Mouse (Mus musculus) forebrain, embryonic 16.5 days (tissue): ENCODE data around the gene Bspry. TPM values are rescaled to one million over a fixed set of nuclear protein-coding genes. Genes with fewer than 3 reads are reported as not detected.

Experiments used
- ATAC-seq: fragments of 200-750 bp; cut with Nextera tagmentation; 2 replicates; pipeline ENCODE4 v1.8.0; 2017; ENCODE audit warnings: mild to moderate bottlenecking, moderate library complexity
- H3K27ac ChIP-seq: fragments of 300-500 bp; sonication (generic); 2 replicates; pipeline ENCODE4 v1.5.1; 2014; ENCODE audit warnings: low read length, control low read depth
- H3K27me3 ChIP-seq: fragments of 300-500 bp; sonication (generic); replicated peaks from 2 replicates; pipeline ENCODE4 v1.6.1; 2014; ENCODE audit warnings: low read length; ENCODE audit not compliant: control insufficient read depth, insufficient read depth
- H3K36me3 ChIP-seq: fragments of 300-500 bp; sonication (generic); 2 replicates; pipeline ENCODE4 v1.6.1; 2014; ENCODE audit not compliant: control insufficient read depth, insufficient read depth
- H3K4me1 ChIP-seq: fragments of 300-500 bp; sonication (generic); replicated peaks from 2 replicates; pipeline ENCODE4 v1.6.1; 2014; ENCODE audit warnings: low read length; ENCODE audit not compliant: control insufficient read depth, insufficient read depth
- H3K4me2 ChIP-seq: fragments of 300-500 bp; sonication (generic); 2 replicates; pipeline ENCODE4 v1.6.1; 2014; ENCODE audit warnings: mild to moderate bottlenecking, low read length, control low read depth
- H3K4me3 ChIP-seq: fragments of 300-500 bp; sonication (generic); replicated peaks from 2 replicates; pipeline ENCODE4 v1.5.1; 2014; ENCODE audit warnings: mild to moderate bottlenecking, low read length, control low read depth
- H3K9ac ChIP-seq: fragments of 300-500 bp; sonication (generic); replicated peaks from 2 replicates; pipeline ENCODE4 v1.6.1; 2014; ENCODE audit warnings: low read depth, low read length, control low read depth
- H3K9me3 ChIP-seq: fragments of 300-500 bp; sonication (generic); 2 replicates; pipeline ENCODE4 v1.6.1; 2016; ENCODE audit warnings: low read length; ENCODE audit not compliant: control insufficient read depth
- whole genome bisulfite sequencing: fragments of 180-500 bp; shearing (Covaris S2); extraction: QIAGEN DNeasy Blood & Tissue Kit; methylation state at CpG from one replicate; pipeline ENCODE4 v1.1.7; 2014; 5-methylcytosine and 5-hydroxymethylcytosine counted together
- polyA plus RNA-seq: library from polyadenylated mRNA; unstranded; fragments of >200 nt; fragmentation: Nextera tagmentation; extraction: Ambion mirVana; gene quantifications from 2 replicates; pipeline ENCODE4 v1.2.1, GENCODE M21; 2015

The Bspry gene
- polyA plus RNA-seq, 1 experiment from 2014 or later, result 0.71 TPM

- Histone ChIP-seq H3K9me3 (no peaks in the 10 kb centered on the region), H3K9ac (no peak overlapping the region), H3K27me3 (no peaks in the 10 kb centered on the region), H3K4me1 (no peaks in the 10 kb centered on the region), H3K36me3 (0 out of 2 replicates have a peak, but pooled peaks cover 3% of the 10 kb centered on the region), H3K27ac (no peak overlapping the region), H3K4me2 (no peak overlapping the region), H3K4me3 (no peak overlapping the region)
- ATAC-seq, result no peak
- WGBS, result 66% methylated on average over 9 of the region's 9 CpGs
These were observed 14.4 kb downstream of the Bspry start for GRCm38 (mm10) chr4:62494230-62494629.

DNA sequence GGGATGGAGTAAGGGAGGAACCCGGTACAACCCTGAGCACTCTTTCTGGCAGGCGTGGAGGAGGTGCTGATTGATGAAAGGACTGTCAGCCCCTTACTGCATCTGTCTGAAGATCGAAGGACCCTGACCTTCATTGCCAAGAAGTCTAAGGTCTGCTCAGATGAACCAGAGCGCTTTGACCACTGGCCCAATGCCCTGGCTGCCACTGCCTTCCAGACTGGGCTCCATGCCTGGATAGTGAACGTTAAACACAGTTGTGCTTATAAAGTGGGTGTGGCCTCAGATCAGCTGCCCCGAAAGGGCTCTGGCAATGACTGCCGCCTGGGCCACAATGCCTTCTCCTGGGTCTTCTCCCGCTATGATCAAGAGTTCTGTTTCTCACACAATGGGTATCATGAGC lies 16.1 kb downstream of the Bspry start:
- 0 out of 2 replicates have a peak, but pooled peaks cover 3% of the 10 kb centered on the region for H3K36me3 ChIP-seq
- H3K9ac ChIP-seq, result no peak overlapping the region
- H3K27ac ChIP-seq, result no peak overlapping the region
- H3K4me3 ChIP-seq, result no peak overlapping the region
- no peaks in the 10 kb centered on the region for H3K9me3 ChIP-seq
- ATAC-seq, result no peak
- WGBS, result 80% methylated on average over 8 of the region's 8 CpGs
- H3K27me3 ChIP-seq, result no peaks in the 10 kb centered on the region
- H3K4me2 ChIP-seq, result no peak overlapping the region
- no peaks in the 10 kb centered on the region for H3K4me1 ChIP-seq

- Histone ChIP-seq H3K27ac (no peak overlapping the region), H3K9me3 (no peaks in the 10 kb centered on the region), H3K4me3 (no peak overlapping the region), H3K9ac (no peak overlapping the region), H3K36me3 (0 out of 2 replicates have a peak, but pooled peaks cover 3% of the 10 kb centered on the region), H3K4me1 (peaks cover 6% of the 10 kb centered on the region), H3K4me2 (no peak overlapping the region), H3K27me3 (no peaks in the 10 kb centered on the region)
- ATAC-seq, result no peak
- 51% methylated on average over 8 of the region's 8 CpGs for WGBS
These were observed 17.0 kb downstream of the Bspry start for GRCm38 (mm10) chr4:62496815-62497214.

GRCm38 (mm10) chr4:62500799-62501198 lies 20.9 kb downstream of the Bspry start:
- Histone ChIP-seq H3K4me3 (no peak overlapping the region), H3K4me2 (no peak overlapping the region), H3K27ac (no peak overlapping the region), H3K27me3 (no peaks in the 10 kb centered on the region), H3K9me3 (no peaks in the 10 kb centered on the region), H3K4me1 (peaks cover 6% of the 10 kb centered on the region), H3K9ac (no peak overlapping the region), H3K36me3 (0 out of 2 replicates have a peak, but pooled peaks cover 3% of the 10 kb centered on the region)
- no peak for ATAC-seq
- WGBS, result 95% methylated on average over 4 of the region's 4 CpGs

DNA sequence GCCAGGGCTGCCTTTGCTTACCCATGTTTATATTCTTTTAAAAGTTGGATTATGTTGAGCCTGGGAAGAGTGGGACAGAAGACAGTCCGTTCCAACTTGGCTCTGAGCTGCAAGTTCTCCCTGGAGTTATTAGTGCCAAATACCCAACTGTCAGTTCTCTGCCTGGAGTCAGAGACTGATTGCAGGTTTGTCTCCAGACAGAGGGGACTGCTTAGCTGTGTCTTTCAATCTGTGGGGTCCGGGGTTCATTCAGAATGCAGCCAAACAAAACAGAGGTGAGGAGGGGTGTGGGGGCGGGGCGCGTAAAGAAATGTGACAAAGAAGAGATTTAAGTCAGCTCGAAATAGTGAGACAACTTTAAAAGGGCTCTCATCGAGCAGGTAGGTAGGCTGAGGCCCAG lies 21.7 kb downstream of the Bspry start:
- 2% methylated on average over 7 of the region's 7 CpGs for WGBS
- no peaks in the 10 kb centered on the region for H3K27me3 ChIP-seq

DNA sequence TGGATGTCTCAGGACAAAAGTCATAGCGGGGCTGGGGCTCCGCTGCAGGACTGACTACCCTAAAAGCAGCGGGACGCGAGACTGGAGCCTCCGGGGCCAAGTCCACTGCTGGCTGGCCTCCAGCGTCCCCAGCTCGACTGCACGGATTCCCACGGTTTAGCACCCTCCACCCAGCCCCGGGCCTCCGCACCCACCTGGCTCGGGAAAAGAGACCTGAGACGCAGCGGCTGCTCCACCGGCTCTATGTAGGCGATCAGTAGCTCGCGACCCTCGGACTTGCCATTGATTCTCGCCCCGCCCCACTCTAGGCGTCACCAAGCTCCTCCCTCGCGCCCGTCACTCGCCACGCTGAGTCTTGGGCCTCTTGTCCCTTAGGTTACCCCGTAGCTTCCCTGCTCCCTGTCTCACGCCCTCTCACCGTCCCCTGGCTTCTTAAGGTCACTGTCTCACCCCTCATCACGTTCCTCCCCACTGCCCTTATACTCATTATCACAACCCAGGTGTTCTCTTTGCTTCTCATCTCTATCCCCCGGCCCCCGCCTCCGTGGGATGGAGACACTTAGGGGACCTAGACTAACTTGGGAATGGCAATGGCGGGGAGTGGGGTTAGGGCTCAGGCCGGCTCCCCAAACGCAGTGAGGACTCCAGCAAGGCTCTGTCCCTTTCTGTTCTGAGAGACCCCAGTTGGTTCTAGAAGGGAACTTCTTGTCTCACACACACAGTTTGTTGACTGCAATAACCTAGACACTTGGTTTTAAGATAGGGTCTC lies 22.3 kb downstream of the Bspry start:
- Histone ChIP-seq H3K27ac (peak overlapping the region; percentile 41; the same call in 1 of the 2 replicates), H3K4me3 (peak overlapping the region; percentile 84), H3K36me3 (0 out of 2 replicates have a peak, but pooled peaks cover 3% of the 10 kb centered on the region), H3K4me2 (peak overlapping the region; percentile 54), H3K27me3 (no peaks in the 10 kb centered on the region), H3K4me1 (peaks cover 6% of the 10 kb centered on the region), H3K9me3 (no peaks in the 10 kb centered on the region), H3K9ac (peak overlapping the region; percentile 81)
- ATAC-seq, result peak; percentile 97
- WGBS, result 2% methylated on average over 38 of the region's 38 CpGs

More for the DNA sequence above, 21.7 kb downstream of the Bspry start:
- H3K9me3 ChIP-seq, result no peaks in the 10 kb centered on the region
- peaks cover 6% of the 10 kb centered on the region for H3K4me1 ChIP-seq
- ATAC-seq, result peak; percentile 17
- peak overlapping the region; percentile 81 for H3K9ac ChIP-seq
- no peak overlapping the region for H3K27ac ChIP-seq
- 0 out of 2 replicates have a peak, but pooled peaks cover 3% of the 10 kb centered on the region for H3K36me3 ChIP-seq
- H3K4me2 ChIP-seq, result peak overlapping the region; percentile 54
- peak overlapping the region; percentile 84 for H3K4me3 ChIP-seq

GRCm38 (mm10) chr4:62502969-62503368 lies 23.1 kb downstream of the Bspry start:
- H3K4me3 ChIP-seq, result no peak overlapping the region
- no peaks in the 10 kb centered on the region for H3K9me3 ChIP-seq
- 0 out of 2 replicates have a peak, but pooled peaks cover 6% of the 10 kb centered on the region for H3K36me3 ChIP-seq
- no peaks in the 10 kb centered on the region for H3K27me3 ChIP-seq
- H3K9ac ChIP-seq, result no peak overlapping the region
- ATAC-seq, result no peak
- H3K4me2 ChIP-seq, result no peak overlapping the region
- H3K27ac ChIP-seq, result no peak overlapping the region
- peaks cover 6% of the 10 kb centered on the region for H3K4me1 ChIP-seq
- 81% methylated on average over 7 of the region's 7 CpGs for WGBS

DNA sequence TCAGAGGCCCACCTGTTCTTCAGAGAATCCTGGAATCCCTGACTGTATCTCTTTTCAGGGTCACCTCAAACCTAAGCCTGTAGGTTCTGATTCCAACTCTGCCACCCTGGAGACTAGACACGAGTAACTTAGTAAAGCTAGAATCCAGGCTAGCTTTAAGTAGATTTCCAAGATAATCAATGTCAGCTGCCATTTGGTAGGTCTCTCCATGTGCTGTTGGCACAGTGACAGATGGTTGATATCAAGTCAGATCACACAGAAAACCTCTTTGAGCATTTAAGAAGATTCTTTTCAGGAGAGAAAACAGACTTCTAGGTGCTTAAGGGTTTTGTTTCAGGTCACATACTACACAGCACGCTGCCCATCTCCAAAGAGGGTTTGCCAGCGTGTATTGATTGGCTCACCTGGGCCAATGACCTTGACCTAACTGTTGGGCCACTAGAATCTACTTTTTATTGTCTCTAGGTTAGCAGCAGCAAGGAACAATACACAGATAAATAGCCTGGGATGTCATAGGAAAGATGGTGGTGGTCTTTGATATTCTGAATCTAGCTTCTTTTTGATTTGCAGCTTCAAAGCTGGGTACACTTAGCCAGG lies 23.6 kb downstream of the Bspry start, which contains the start of gene Hdhd3:
Hdhd3 (minus strand) TSS at position 94 of the 597 bp plus-strand sequence.
- no peaks in the 10 kb centered on the region for H3K9me3 ChIP-seq
- H3K27me3 ChIP-seq, result no peaks in the 10 kb centered on the region
- 87% methylated on average over 3 of the region's 3 CpGs for WGBS
- peaks cover 6% of the 10 kb centered on the region for H3K4me1 ChIP-seq
- H3K4me2 ChIP-seq, result peak within 1 kb of the TSS; percentile 54
- peak within 1 kb of the TSS; percentile 84 for H3K4me3 ChIP-seq
- no peak for ATAC-seq
- peak within 1 kb of the TSS; percentile 81 for H3K9ac ChIP-seq
- no peak within 1 kb of the TSS for H3K27ac ChIP-seq
- peaks cover 7% of the 10 kb centered on the region; the same call in 1 of the 2 replicates for H3K36me3 ChIP-seq

GRCm38 (mm10) chr4:62505991-62506390 lies 26.1 kb downstream of the Bspry start:
- Histone ChIP-seq H3K4me1 (peaks cover 6% of the 10 kb centered on the region), H3K9me3 (no peaks in the 10 kb centered on the region), H3K4me3 (no peak overlapping the region), H3K4me2 (no peak overlapping the region), H3K27ac (no peak overlapping the region), H3K9ac (no peak overlapping the region), H3K36me3 (peaks cover 21% of the 10 kb centered on the region), H3K27me3 (no peaks in the 10 kb centered on the region)
- no peak for ATAC-seq
- 88% methylated on average over 3 of the region's 3 CpGs for WGBS
